Mouse (Mus musculus) MEL (cell line): ENCODE results near the gene Yeats4. TPM values are rescaled to one million over a fixed set of nuclear protein-coding genes. Genes with fewer than 3 reads are reported as not detected.
A peak's percentile ranks its signal among the peaks of the same experiment; 100 is the strongest.

Source experiments
- DNase-seq: peaks from one replicate; pipeline ENCODE4 v3.0.0; 2011; ENCODE audit warnings: low read depth, low spot score
- H3K27ac ChIP-seq: 2 replicates; pipeline ENCODE4 v1.5.1; 2012; ENCODE audit warnings: low read depth, mild to moderate bottlenecking, control low read depth, low read length, moderate library complexity; ENCODE audit not compliant: control insufficient read depth
- H3K27me3 ChIP-seq, 2 experiments: fragments of 150-350 bp in 1 of 2; sonication (generic) in 1 of 2; 2 replicates each; pipeline ENCODE4 v1.6.1; 2012; ENCODE audit warnings: low read length in 2 of 2, mild to moderate bottlenecking in 2 of 2, improper control_type of control experiment in 1 of 2, moderate library complexity in 1 of 2; ENCODE audit not compliant: insufficient read depth in 2 of 2, control insufficient read depth in 1 of 2
- H3K36me3 ChIP-seq, 2 experiments: 2 replicates each; pipeline ENCODE4 v1.6.1; 2012 to 2014; ENCODE audit warnings: low read length in 2 of 2, improper control_type of control experiment in 1 of 2, inconsistent platforms in 1 of 2, mild to moderate bottlenecking in 1 of 2; ENCODE audit not compliant: insufficient read depth in 2 of 2, control insufficient read depth in 1 of 2
- H3K4me1 ChIP-seq, 2 experiments: fragments of 150-350 bp in 1 of 2; sonication (generic) in 1 of 2; 2 replicates each; pipeline ENCODE4 v1.6.1; 2012; ENCODE audit warnings: low read length in 2 of 2, improper control_type of control experiment in 1 of 2, mild to moderate bottlenecking in 1 of 2; ENCODE audit not compliant: insufficient read depth in 2 of 2, control insufficient read depth in 1 of 2
- H3K4me3 ChIP-seq, 2 experiments: fragments of 150-350 bp in 1 of 2; sonication (generic) in 1 of 2; 2 replicates each; pipeline ENCODE4 v1.5.1; 2012; ENCODE audit warnings: low read depth in 2 of 2, low read length in 2 of 2, mild to moderate bottlenecking in 2 of 2, moderate library complexity in 2 of 2, control low read depth in 1 of 2, improper control_type of control experiment in 1 of 2; ENCODE audit not compliant: control insufficient read depth in 1 of 2, insufficient read depth in 1 of 2
- H3K79me2 ChIP-seq: 2 replicates; pipeline ENCODE4 v1.6.1; 2012; ENCODE audit warnings: mild to moderate bottlenecking, low read length, moderate library complexity; ENCODE audit not compliant: control insufficient read depth, poor library complexity, insufficient read depth
- H3K9ac ChIP-seq: 2 replicates; pipeline ENCODE4 v1.6.1; 2012; ENCODE audit warnings: low read depth, mild to moderate bottlenecking, control low read depth, low read length, moderate library complexity; ENCODE audit not compliant: control insufficient read depth, poor library complexity, severe bottlenecking
- H3K9me3 ChIP-seq: fragments of 150-350 bp; sonication (generic); replicated peaks from 2 replicates; pipeline ENCODE4 v1.6.1; 2012; ENCODE audit warnings: mild to moderate bottlenecking, low read length, improper control_type of control experiment, moderate library complexity; ENCODE audit not compliant: insufficient read depth
- BHLHE40 ChIP-seq: IDR thresholded peaks from 2 replicates; pipeline ENCODE4 v1.6.1; 2012; ENCODE audit warnings: low read depth, mild to moderate bottlenecking, inconsistent platforms, low read length, improper control_type of control experiment, borderline replicate concordance
- CHD2 ChIP-seq: IDR thresholded peaks from 2 replicates; pipeline ENCODE4 v1.6.1; 2011; ENCODE audit warnings: low read length, improper control_type of control experiment
- CTCF ChIP-seq, 3 experiments: IDR thresholded peaks in 2 of 3; conservative IDR thresholded peaks in 1 of 3; 2 replicates each; pipeline ENCODE4 v1.5.1; 2011 to 2012; ENCODE audit warnings: low read length in 3 of 3, low read depth in 2 of 3, mild to moderate bottlenecking in 2 of 3, improper control_type of control experiment in 1 of 3, inconsistent platforms in 1 of 3, mixed read lengths in 1 of 3, moderate library complexity in 1 of 3; ENCODE audit not compliant: control insufficient read depth in 1 of 3, insufficient read depth in 1 of 3, poor library complexity in 1 of 3, severe bottlenecking in 1 of 3
- EP300 ChIP-seq, 2 experiments: IDR thresholded peaks; 2 replicates each; pipeline ENCODE4 v1.6.1; 2011; ENCODE audit warnings: improper control_type of control experiment in 2 of 2, low read length in 2 of 2, low read depth in 1 of 2, mild to moderate bottlenecking in 1 of 2
- GABPA ChIP-seq: IDR thresholded peaks from 2 replicates; pipeline ENCODE4 v1.6.1; 2012; ENCODE audit warnings: low read depth, mild to moderate bottlenecking, inconsistent platforms, low read length, improper control_type of control experiment, moderate library complexity
- GATA1 ChIP-seq: IDR thresholded peaks from 2 replicates; pipeline ENCODE4 v1.6.1; 2011; ENCODE audit warnings: low read depth, low read length, improper control_type of control experiment
- KAT2A ChIP-seq: conservative IDR thresholded peaks from 2 replicates; pipeline ENCODE4 v1.6.1; 2012; ENCODE audit warnings: low read depth, low read length, improper control_type of control experiment, inconsistent platforms
- MAX ChIP-seq: IDR thresholded peaks from 2 replicates; pipeline ENCODE4 v1.6.1; 2011; ENCODE audit warnings: low read length, improper control_type of control experiment
- MXI1 ChIP-seq: IDR thresholded peaks from 2 replicates; pipeline ENCODE4 v1.6.1; 2011; ENCODE audit warnings: mild to moderate bottlenecking, low read depth, low read length, improper control_type of control experiment
- NRF1 ChIP-seq: IDR thresholded peaks from 2 replicates; pipeline ENCODE4 v1.6.1; 2014; ENCODE audit warnings: low read depth, mild to moderate bottlenecking, inconsistent platforms, low read length, improper control_type of control experiment, moderate library complexity; ENCODE audit not compliant: poor library complexity, insufficient read depth, severe bottlenecking
- POLR2AphosphoS2 ChIP-seq: IDR thresholded peaks from 2 replicates; pipeline ENCODE4 v1.6.1; 2011; ENCODE audit warnings: low read length, improper control_type of control experiment
- POLR2AphosphoS5 ChIP-seq: IDR thresholded peaks from 2 replicates; pipeline ENCODE4 v1.6.1; 2012; ENCODE audit warnings: low read depth, borderline replicate concordance, mild to moderate bottlenecking, inconsistent platforms, low read length, moderate library complexity, mixed read lengths
- RAD21 ChIP-seq: IDR thresholded peaks from 2 replicates; pipeline ENCODE4 v1.6.1; 2011; ENCODE audit warnings: mild to moderate bottlenecking, low read depth, low read length, improper control_type of control experiment
- RCOR1 ChIP-seq: IDR thresholded peaks from 2 replicates; pipeline ENCODE4 v1.6.1; 2012; ENCODE audit warnings: low read depth, mild to moderate bottlenecking, inconsistent platforms, low read length, improper control_type of control experiment
- SMC3 ChIP-seq: IDR thresholded peaks from 2 replicates; pipeline ENCODE4 v1.6.1; 2011; ENCODE audit warnings: low read depth, low read length, improper control_type of control experiment
- TAL1 ChIP-seq: IDR thresholded peaks from 2 replicates; pipeline ENCODE4 v1.6.1; 2012; ENCODE audit warnings: mild to moderate bottlenecking, inconsistent platforms, low read length, moderate library complexity, mixed read lengths
- TBP ChIP-seq: IDR thresholded peaks from 2 replicates; pipeline ENCODE4 v1.8.0; 2011; ENCODE audit warnings: low read depth, low read length, improper control_type of control experiment
- USF2 ChIP-seq, 2 experiments: IDR thresholded peaks; 2 replicates each; pipeline ENCODE4 v1.6.1; 2011 to 2012; ENCODE audit warnings: improper control_type of control experiment in 2 of 2, low read length in 2 of 2, borderline replicate concordance in 1 of 2, inconsistent platforms in 1 of 2, low read depth in 1 of 2, mild to moderate bottlenecking in 1 of 2; ENCODE audit not compliant: insufficient read depth in 1 of 2
- ZC3H11A ChIP-seq: IDR thresholded peaks from 2 replicates; pipeline ENCODE4 v1.6.1; 2012; ENCODE audit warnings: low read depth, mild to moderate bottlenecking, inconsistent platforms, low read length, improper control_type of control experiment
- ZKSCAN1 ChIP-seq: IDR thresholded peaks from 2 replicates; pipeline ENCODE4 v1.6.1; 2012; ENCODE audit warnings: low read depth, mild to moderate bottlenecking, inconsistent platforms, low read length, improper control_type of control experiment, moderate library complexity
- polyA plus RNA-seq, 2 experiments: library from polyadenylated mRNA; stranded (reverse) in 1 of 2; unstranded in 1 of 2; fragments of >175 nt in 1 of 2; fragments of >200 nt in 1 of 2; gene quantifications; 2 replicates each; pipeline versions ENCODE4 v1.2.1 to v1.2.4; 2012; ENCODE audit warnings: low replicate concordance in 2 of 2, low read depth in 1 of 2; ENCODE audit not compliant: insufficient read length in 2 of 2, insufficient read depth in 1 of 2, missing spikeins in 1 of 2
- total RNA-seq: library from RNA; depleted of rRNA; stranded (reverse); fragments of 300-350 nt; gene quantifications from 2 replicates; pipeline ENCODE4 v1.2.3, GENCODE M21; 2012

Gene Yeats4
- total and polyA plus RNA-seq, 3 experiments, result 61.8 to 106 TPM; not detected in 1

GRCm38 (mm10) chr10:117225094-117225493, 787 bp upstream of the Yeats4 start:
- Histone ChIP-seq H3K9ac (peak overlapping the region; percentile 93), H3K27me3 (peaks cover 0 to 2% of the 10 kb centered on the region in 2 experiments; a peak in 2 of 4 replicates), H3K4me1 (peaks cover 0 to 5% of the 10 kb centered on the region in 2 experiments; a peak in 1 of 4 replicates), H3K27ac (peak overlapping the region; percentile 93), H3K36me3 (peaks cover 0 to 6% of the 10 kb centered on the region in 2 experiments; a peak in 2 of 4 replicates), H3K79me2 (peaks cover 14% of the 10 kb centered on the region), H3K4me3 (peak overlapping the region; percentile 65 to 74), H3K9me3 (no peaks in the 10 kb centered on the region)
- no peak for TF ChIP-seq RCOR1
- no peak for TF ChIP-seq ZKSCAN1
- TF ChIP-seq EP300 (IDR thresholded peaks at IDR 0.05; ENCODE audit: low read depth in 1 of 2, low read length in 2 of 2), result no peak
- TF ChIP-seq POLR2AphosphoS2, result no peak
- TF ChIP-seq SMC3, result peak; percentile 53
- TF ChIP-seq MAX, result no peak
- peak; percentile 38 for TF ChIP-seq RAD21
- TF ChIP-seq ZC3H11A, result no peak
- TF ChIP-seq POLR2AphosphoS5, result no peak
- no peak for TF ChIP-seq NRF1
- TF ChIP-seq TAL1, result no peak
- TF ChIP-seq KAT2A, result no peak
- TF ChIP-seq BHLHE40, result no peak
- TF ChIP-seq CTCF (IDR thresholded peaks at IDR 0.05 in 2 of 3, conservative IDR thresholded peaks at IDR 0.05 in 1 of 3; ENCODE audit: control insufficient read depth in 1 of 3, insufficient read depth in 1 of 3, low read depth in 2 of 3, low read length in 3 of 3, poor library complexity in 1 of 3, severe bottlenecking in 1 of 3), result peak; percentile 31 to 51 (median 39); a peak in 3 of 6 replicates
- TF ChIP-seq USF2 (IDR thresholded peaks at IDR 0.05; ENCODE audit: borderline replicate concordance in 1 of 2, insufficient read depth in 1 of 2, low read depth in 1 of 2, low read length in 2 of 2), result no peak
- DNase-seq, result peak; percentile 49

GRCm38 (mm10) chr10:117223758-117224101, 577 bp downstream of the Yeats4 start:
- Histone ChIP-seq H3K27ac (peak overlapping the region; percentile 28; the same call in 1 of the 2 replicates), H3K79me2 (peaks cover 14% of the 10 kb centered on the region)

More at GRCm38 (mm10) chr10:117223758-117224101, 577 bp downstream of the Yeats4 start:
- peak overlapping the region; percentile 70 for H3K9ac ChIP-seq
- no peaks in the 10 kb centered on the region for H3K27me3 ChIP-seq
- peak overlapping the region; percentile 65 to 74 for H3K4me3 ChIP-seq
- H3K9me3 ChIP-seq, result no peaks in the 10 kb centered on the region
- DNase-seq, result no peak
- TF ChIP-seq CHD2, result no peak
- no peak for TF ChIP-seq EP300 (IDR thresholded peaks at IDR 0.05; ENCODE audit: low read depth in 1 of 2, low read length in 2 of 2)
- TF ChIP-seq GATA1, result peak; percentile 31; the same call in 1 of the 2 replicates
- no peak for TF ChIP-seq GABPA
- TF ChIP-seq MXI1, result peak; percentile 35; the same call in 1 of the 2 replicates
- peak; percentile 77; the same call in 1 of the 2 replicates for TF ChIP-seq TBP
- H3K4me1 ChIP-seq, result peaks cover 0 to 5% of the 10 kb centered on the region in 2 experiments; a peak in 1 of 4 replicates
- peaks cover 0 to 6% of the 10 kb centered on the region in 2 experiments; a peak in 2 of 4 replicates for H3K36me3 ChIP-seq
